Mouse (Mus musculus) T-helper 1 cell (primary cell): ENCODE results near the gene Sys1.

ENCODE experiments used
- in situ Hi-C: fragments of 300-600 bp; cut with MboI, MseI; formaldehyde crosslinking; loops from one replicate; pipeline ENCODE4 v1.15.1; 2025; ENCODE audit warnings: high pct_unique_total_duplicates

The Sys1 gene

DNA sequence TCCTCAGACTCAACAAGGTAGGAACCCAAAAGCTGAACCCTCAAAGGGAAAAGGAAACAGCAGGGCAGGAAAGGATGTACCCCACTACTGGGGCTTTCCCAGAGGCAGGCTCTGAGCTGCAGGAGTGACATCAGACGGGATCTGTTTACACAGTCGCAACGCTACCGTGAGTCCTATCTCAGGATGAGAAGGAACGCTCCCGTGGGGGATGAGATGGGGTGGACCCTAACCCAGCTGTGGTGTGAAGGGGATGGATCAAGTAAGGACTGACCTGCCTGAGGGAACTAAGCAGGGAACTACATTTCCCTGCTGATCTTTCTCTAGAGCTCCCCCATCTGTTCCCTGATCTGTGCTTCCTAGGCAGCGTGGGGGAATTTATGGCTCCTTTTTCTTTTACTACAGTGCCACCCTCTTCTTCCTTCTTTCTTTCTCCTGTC lies at the start of gene Sys1:
Gene Sys1, plus strand, starts transcription at position 101 of the 437 bp plus-strand sequence.
- in situ Hi-C loops = no loop called here

- in situ Hi-C loops = no loop called here
Observed at GRCm38 (mm10) chr2:164407708-164408107, 49.1 kb upstream of the Sys1 start.

DNA sequence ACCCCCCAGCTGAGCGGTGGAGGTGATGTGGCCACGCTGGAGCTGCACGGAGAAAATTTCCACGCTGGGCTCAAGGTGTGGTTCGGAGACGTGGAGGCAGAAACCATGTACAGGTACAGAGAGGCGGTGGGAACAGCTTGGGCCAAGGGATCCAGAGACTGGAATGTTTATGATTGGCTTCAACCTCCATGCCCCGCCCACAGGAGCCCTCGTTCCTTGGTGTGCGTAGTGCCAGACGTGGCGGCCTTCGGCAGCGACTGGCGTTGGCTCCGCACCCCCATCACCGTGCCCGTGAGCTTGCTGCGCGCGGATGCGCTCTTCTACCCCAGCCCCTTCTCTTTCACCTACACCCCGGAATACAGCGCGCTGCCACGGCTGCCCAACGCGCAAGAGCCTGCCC lies 42.6 kb upstream of the Sys1 start:
- in situ Hi-C loops = no loop called here

DNA sequence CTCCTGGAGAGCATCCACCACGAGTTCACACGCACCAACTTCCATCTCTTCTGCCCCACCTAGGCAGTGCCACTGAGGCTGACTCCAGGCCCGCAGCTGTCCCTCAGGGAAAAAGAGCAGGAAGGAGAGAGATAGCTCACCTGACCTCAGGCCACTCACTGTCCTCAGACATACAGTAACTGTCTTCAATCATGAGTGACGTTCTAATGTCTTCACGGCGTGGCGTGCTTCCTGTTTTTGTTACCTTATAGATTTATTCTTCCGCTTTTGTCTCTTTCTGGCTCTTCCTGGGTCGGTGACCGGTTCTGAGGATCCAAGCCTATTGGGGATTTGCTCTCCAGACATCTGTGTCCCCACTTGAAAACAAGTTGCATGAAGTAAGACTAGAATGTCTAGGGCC lies 42.2 kb upstream of the Sys1 start:
- in situ Hi-C loops = no loop called here

DNA sequence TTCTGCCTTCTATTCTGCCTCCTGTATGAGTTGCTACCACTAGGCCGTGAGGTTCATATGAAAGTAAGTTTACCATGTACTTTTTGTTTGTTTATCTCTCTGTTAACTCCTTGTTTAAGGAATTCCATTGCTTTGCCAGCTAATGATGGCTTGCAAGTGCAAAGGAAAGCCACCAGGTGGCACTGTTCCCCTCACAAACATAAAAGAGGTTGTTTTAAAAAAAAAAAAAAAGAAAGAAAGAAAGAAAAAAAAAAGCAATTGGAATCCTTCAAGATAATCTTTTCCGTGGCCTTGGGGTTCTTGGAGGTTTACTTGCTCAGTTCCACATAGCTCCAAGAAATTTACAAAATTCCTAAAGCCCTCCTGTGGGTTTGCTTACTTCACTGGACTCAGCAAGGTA lies 39.6 kb upstream of the Sys1 start:
- in situ Hi-C loops = loop anchor here (5.0 kb wide), 1 partner anchor 110 kb away; no protein-coding TSS in a partner anchor

- in situ Hi-C loops = loop anchor here (5.0 kb wide), 1 partner anchor 109 kb away; no protein-coding TSS in a partner anchor
Observed at GRCm38 (mm10) chr2:164418308-164418875, 38.4 kb upstream of the Sys1 start.

- in situ Hi-C loops = loop anchor here (5.0 kb wide), 1 partner anchor 108 kb away; no protein-coding TSS in a partner anchor
Observed at GRCm38 (mm10) chr2:164419489-164419888, 37.3 kb upstream of the Sys1 start.

GRCm38 (mm10) chr2:164421306-164421705 lies 35.5 kb upstream of the Sys1 start:
- in situ Hi-C loops = no loop called here

DNA sequence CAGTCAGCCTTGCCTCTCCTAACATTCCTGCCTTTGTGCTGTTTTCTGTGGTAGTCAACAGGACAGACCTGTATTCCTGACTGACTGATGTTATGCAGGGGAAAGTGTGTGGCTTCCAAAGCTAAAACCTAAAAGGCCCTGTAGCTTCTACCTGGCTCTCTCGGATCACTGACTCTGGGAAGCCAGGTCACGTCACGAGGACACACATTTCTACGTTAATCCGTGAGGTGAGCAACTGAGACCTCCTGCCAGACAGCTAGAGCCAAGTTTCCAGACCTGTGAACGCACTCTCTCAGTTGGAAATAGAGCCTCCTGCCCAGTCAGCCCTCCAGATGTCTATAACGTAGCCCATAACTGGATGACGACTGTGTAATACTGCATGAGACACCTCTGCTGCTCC lies 34.8 kb upstream of the Sys1 start:
- in situ Hi-C loops = no loop called here

DNA sequence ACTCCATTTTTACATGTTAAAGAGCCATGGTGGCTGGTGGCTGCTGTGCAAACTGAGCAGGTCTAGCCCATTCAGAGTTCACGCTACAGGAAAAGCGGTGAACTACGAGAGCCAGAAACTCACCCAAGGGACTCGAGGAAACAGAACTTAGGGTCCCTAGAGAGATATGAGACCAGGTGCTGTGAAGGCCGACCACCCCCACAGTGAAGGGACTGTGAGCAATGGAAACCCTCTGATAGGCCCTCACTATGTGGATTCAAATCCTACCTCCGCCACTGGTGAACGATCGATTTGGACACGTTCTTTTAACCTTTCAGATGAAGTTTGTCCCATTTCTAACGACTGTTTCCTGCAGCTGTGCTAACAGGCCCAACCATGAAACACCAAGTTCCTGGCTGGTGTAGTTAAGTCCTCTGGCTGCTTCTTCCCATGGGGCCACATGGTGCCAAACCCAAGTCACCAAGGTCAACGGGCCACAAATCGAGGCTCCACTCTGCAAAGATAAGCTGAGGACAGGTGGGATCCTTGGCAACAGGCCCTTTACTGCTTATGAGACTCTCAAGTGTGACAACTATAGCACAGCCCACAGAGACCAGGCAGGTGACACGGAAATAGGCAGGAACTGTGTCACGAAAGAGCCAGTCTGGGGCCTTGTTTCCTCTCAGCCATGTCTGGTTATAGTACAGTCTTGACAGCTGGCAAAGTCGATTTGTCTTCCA lies 33.9 kb upstream of the Sys1 start:
- in situ Hi-C loops = no loop called here

- in situ Hi-C loops = no loop called here
Observed at GRCm38 (mm10) chr2:164423464-164423863, 33.3 kb upstream of the Sys1 start.

GRCm38 (mm10) chr2:164424406-164424805 lies 32.4 kb upstream of the Sys1 start:
- in situ Hi-C loops = no loop called here

GRCm38 (mm10) chr2:164425401-164425800 lies 31.4 kb upstream of the Sys1 start:
- in situ Hi-C loops = no loop called here

DNA sequence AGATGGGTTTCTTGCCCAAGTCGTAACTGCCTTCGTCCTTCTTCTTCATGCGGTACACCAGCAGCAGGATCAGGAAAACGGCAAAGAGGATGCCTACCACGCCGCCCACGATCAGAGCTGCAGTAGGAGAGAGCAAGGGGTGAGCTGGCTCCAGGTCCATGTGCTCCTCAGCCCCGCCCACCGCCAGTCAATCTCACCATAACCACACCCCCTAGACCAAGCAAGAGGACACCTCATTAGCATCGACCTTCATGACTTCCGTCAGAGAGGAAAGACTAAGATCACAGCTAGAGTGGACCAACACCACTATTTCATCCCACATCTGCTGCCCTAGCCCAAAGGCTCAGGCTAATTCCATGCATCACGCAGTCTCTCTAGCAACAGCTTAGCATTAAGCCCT lies 30.6 kb upstream of the Sys1 start:
- in situ Hi-C loops = no loop called here

DNA sequence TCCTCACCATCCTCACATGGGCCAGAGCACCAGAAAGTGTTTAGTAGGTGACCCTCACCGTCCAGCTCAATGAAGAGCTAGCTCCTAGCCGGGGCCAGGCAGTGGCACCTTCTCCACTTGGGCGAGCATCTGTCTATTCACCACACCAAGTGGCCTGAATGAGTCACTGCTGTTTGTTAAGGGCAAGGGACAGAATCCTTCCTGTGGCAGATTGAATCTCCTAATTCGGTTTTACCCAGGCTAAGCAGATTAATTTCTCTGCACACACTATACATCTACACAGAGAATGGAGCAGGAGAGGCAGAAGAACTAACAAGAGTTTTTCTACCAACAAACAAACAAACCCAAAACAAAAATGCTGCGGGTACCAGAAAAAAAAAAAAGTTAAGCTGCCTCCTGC lies 29.8 kb upstream of the Sys1 start:
- in situ Hi-C loops = no loop called here

- in situ Hi-C loops = no loop called here
Observed at GRCm38 (mm10) chr2:164428451-164428850, 28.3 kb upstream of the Sys1 start.

DNA sequence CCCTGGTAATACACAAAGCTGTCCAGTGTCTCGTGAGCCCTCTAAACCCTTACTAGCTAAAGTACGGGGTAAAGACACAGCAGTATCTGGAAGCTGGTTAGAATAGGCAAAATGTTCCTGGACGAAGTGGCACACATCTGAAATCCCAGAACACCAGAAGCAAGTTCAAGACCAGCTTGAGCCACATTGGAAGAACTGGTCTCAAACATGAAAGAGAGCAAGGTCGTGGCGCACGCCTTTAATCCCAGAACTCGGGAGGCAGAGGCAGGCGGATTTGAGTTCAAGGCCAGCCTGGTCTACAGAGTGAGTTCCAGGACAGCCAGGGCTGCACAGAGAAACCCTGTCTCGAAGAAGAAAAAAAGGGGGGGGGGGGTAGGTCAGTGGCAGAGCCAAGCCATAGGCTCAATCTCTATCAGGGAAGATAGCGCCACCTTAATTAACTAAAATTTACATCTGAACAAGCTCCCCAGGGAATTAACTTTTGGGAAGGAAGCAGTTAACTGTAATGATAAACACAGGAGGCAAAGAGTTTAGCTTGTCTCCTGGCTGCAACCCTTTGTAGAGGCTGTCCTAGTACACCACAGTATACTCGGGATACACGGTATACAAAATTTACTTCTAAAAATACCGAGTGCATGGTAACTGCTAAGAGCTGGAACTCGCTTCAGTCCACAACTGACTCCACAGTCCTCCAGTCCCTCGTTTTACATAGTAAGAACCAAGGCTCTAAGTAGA lies 26.7 kb upstream of the Sys1 start:
- in situ Hi-C loops = no loop called here

DNA sequence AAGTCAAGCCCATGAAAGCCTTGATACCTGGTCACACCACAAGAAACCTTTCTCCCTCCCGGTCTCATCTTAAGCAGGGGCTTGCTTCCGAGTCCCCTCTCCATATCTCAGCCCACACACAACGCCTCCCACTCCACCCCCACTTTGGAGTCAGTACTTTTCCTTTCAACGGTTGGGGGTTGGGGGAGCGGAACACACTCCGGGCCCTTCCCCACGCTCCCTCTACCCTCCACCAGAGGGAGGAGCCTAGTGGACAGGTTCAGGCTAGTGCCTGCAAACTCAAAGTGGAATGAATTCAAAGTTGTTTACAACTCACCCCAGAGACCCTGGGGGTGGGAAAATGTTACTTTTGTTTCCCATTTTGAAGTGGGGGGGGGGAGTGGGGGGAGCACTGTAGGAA lies 26.1 kb upstream of the Sys1 start:
- in situ Hi-C loops = no loop called here

DNA sequence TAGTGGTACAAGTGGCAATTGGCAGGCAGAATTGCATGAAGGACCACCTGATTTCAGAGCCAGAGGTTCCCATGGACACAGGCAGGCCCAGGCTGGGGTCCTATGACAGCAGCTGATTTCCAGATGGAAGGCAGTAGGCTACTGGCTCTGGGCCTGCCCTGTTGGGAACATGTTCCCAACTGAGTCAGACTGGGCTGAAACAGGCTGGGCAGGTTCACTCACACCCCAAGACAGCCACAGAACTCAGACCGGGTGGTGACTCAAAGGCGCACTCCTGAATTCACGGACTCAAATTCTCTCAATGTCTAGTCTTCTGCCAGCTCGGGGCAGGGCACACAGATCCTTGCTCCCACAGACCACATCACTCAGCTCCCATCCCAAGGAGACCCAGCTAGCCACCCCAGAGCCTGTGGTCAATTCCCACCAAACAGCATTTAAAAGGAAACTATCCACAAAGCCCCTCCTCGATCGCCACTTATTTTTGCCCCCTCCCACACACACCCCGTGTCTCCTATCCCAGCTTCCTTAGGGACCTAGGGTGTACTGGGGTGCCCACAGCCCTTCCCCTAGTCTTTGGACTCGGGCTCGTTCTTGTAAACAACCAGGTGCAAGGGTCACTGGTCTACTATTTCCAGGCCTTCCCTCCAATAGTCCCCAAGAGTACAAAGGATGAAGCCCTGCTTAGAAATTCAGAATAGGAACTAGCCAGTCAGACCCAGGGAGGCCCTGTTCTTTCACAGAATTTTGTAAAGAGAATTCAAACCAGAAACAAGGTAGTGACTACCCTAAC lies 24.9 kb upstream of the Sys1 start:
- in situ Hi-C loops = no loop called here

GRCm38 (mm10) chr2:164432541-164433191 lies 24.1 kb upstream of the Sys1 start:
- in situ Hi-C loops = no loop called here

DNA sequence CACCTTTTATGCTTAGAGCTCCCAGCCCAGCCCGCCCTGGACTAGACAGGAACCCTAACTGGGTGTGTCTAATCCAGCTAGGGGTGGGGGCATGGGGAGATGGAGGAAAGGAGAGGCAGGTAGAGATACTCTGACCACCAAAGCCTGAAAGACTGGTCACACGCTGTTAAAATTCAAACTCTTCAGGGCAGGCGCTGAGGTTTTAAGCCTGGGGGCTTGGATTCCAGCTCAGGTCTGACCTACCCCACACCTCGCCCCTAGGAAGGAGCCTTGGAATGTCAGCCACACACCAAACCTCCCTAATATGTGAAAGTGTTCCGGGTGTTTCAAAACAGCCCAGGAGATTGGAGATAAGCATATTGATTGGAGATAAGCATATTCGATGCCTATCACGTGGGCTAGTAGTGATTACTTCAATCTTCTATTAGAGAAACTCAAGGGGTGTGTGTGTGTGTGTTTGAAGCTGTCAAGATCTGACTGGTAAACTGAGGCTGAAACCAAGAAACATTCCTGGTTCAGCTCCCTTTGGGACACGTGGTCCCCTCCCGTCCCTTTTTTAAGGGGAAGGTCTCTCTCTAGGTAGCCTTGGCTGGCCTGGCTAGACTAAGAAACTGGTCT lies 23.4 kb upstream of the Sys1 start:
- in situ Hi-C loops = no loop called here
